Mouse (Mus musculus) layer of hippocampus, postnatal 25 days (tissue): Measurements from ENCODE around the gene Npas3. TPM values are rescaled to one million over a fixed set of nuclear protein-coding genes. Genes with fewer than 3 reads are reported as not detected.

Source experiments
- DNase-seq, 2 experiments: peaks; one replicate each; pipeline ENCODE4 v3.0.0; 2022; ENCODE audit warnings: mixed read lengths in 2 of 2, low spot score in 1 of 2; ENCODE audit errors: extremely low spot score in 1 of 2
- total RNA-seq, 2 experiments: library from RNA; stranded (reverse); gene quantifications; 2 replicates each; pipeline ENCODE4 v1.2.3; 2021

Gene Npas3
- total RNA-seq, 2 experiments from 2014 or later = 26.4 to 37.1 TPM

DNA sequence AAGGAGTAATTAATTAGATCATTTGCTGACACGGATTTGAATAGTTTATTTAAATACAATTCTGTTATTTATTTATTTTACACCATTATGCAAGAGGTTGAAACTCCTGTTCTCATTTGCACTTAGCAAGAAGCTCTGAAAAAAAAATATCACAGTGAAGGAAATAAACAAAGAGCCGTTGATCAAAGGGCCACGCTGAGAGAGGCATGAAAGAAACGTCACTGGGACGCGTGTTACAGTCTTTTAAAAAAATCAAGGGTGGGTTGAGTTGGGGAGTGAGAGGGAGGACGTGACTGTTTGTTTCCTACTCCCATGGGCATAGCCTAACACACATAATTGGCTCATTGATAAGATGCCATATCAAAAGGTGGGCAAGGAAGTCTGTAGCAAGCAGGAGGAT is 505.8 kb downstream of the Npas3 start:
- no peak for DNase-seq

DNA sequence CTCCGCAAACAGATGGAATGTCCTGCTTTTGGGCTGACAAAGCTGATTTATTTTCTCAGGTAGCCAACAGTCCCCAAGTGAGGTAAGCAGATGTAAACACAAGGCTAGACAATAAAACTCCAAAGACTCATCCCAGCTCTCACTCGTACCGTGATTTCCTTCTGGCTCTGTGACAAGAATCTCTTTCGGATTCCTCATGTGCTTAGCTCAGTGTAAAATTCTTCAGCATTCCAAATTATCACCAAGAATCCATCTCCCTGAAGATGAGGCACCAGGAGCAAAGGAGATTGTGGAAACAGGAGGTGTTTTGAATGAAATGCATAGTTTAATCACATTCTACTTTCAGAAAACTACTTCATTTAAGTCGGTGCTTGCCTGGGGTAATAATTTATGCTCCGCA is 509.2 kb downstream of the Npas3 start:
- no peak for DNase-seq

DNA sequence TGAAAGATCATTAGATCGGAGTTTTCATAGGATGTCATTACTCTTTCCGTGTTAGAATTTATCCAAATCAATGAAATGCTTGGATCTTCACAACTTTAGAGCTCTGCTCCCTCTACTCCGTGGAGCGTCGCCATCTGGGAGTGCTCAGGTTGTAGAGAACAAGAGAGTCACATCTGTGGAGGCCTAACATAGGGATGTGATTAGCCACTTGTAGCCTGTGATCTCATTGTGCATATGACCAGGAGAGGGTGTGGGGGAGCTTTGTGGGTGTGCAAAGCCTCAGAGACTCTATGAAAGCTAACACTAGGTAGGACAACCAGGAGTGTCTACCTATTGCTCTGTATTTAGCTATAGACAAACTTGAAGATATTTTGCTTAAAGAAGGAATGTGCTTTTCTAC is 509.9 kb downstream of the Npas3 start:
- DNase-seq = no peak

DNA sequence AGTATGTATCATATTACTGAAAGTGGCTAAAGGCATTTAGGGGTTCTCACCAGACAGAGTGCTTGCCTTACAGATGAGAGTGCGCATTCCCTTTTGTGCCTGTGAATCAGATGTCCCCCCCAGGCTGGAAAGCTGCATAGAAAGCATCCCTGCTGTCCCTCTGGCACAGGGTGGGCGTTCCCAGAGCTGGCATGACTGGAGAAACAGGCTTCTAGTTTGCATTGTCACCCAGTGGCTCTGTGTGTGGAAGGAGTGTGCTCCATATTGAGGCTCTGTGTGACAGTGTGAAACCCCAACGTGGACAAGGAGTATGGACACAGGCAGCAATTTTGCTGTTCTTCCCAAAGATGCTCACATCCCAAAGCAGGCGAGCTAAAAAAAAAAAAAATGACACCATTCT is 515.7 kb downstream of the Npas3 start:
- no peak for DNase-seq

DNA sequence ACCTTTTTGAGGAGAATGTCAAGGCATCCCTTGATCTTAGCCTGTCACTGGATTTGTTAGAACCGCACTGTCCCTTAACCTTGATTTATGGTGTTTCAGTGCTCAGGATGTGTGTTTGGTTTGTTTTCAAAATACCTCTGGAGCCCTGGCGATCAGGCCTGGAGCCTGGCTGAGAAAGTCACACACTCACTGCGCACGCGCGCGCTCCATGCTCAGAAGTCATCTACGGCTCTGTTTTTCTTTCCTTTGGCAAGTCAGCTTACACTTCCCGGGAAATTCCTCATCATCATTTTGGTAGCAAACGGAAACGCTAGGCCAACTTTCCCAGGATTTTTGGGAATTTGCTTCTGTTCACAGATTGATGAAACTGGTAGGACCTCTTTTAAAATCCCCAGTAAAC is 519.9 kb downstream of the Npas3 start:
- no peak for DNase-seq

DNA sequence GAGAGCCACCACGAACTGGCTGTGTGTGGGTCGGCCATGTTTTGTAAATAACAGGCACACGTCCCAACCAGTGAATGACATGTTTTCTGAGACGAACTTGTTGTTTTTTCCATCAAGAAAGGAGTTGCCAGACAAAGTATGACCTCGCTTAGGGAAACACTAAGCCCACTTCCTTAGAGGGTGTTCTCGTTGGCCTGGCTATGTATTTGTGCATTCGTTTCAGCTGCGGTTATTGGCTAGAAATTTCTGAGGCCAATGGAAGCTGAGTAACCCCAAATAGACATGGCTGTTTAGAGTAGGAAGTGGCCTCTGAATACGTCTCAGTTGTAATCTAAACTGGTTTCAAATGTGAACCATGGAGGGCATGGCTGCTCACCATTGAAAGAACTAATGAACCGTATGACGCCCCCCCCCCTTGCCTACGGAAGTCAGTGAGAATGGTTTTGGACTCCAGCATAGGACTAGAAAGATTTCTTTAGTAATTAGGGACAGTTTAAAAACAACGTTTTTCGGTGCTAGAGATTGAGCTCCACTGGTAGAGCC is 523.0 kb downstream of the Npas3 start:
- DNase-seq = no peak

DNA sequence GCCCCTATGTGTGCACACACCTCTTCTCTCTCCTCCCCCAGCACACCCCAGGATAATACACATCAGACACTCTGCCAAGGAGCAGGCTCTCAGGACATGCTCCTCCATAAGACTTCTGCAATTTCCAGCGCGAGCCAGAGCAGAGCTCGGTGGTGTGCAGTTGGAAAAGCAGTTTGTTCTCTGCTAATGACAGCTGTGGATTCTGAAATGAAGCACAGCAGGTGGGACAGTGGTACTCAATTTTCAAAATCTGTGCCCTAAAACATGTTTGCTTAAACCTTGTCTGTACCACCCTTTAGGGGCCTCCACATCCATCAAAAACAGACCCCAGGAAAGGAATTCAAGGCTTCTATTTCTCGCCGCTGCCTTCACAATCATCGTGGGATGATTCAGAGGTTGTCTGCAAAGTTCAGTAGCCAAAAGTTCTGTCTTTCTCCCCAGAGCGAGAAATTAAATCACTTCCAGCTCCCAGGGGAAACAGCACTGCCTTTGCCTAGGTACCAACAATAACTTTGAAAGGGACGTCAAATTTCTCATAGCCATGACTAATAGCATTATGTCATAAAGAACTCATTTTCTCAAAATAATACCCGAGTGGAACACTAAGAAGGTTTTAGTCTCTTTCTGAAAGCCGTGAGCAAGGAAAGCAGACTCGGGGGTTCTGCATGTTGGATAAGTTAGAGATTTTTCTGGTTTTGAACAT is 533.5 kb downstream of the Npas3 start:
- no peak for DNase-seq

DNA sequence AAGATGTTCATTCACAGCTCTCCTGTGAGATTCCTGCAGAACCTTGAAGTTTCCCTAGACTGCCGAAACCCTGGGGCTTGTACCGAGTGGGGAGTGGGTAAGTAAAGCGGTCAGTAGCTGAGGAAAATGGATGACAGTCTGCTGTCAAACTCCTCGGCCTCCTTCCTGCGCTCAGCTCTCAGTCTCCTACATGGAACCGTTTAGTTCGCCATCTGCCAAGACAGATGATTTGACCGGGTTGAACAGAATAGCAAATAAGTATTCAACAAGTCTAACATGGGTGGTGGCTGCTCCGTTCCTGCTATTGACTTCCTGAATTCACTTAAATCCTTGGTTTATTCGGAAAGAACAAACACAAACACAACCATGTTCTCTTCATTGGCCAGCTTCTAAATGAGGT is 541.0 kb downstream of the Npas3 start:
- DNase-seq = no peak

DNA sequence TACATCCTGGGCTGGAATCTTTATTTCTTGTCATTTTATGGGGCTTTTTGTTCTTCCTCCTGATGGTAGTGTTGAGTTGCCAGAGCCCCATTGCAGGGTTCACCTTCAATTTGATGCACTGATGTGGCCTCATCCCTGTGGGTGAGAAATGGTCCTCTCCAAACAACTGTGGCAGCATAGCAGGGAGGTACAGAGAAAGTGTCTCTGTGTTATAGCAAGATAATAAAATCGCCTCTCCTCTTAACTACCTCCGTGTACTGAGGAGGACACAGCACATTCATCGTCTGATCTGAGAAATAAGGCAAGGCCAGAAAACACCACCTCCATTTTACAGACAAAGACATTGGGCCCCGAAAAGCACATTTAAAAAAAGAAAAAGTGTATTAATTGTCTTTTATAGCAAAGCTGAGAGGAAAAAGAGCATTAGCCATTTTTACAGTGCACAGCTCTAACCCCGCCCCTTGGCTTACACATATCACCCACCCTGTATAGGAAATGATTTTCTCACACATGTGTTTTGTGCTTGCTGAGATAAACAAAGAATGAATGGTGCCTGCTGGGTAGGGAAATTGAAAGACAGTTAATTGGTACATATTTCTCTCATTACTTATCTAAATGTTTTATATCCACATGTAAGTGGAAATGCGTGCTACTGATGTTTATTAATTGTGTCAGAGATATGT is 546.4 kb downstream of the Npas3 start:
- no peak for DNase-seq

DNA sequence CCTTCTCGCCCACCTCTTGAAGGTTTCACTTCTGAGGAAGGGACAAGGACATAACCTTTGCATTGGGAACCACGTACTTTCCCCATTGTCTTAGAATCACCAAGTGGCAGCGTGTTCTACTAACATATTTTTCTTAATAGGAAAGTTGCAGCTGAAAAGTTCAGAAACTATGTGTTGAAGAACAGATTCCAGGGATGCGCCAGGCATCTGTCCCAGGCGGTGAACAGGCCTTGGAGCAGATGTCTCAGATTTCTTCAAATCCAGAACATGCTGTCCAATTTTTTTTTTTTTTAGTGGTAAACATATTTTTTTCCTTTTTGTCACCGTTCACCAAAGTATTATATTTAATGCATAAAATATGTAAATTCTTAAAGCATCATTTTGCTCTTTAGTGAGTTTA is 553.4 kb downstream of the Npas3 start:
- peak in 1 of 2 experiments; percentile 41 for DNase-seq

DNA sequence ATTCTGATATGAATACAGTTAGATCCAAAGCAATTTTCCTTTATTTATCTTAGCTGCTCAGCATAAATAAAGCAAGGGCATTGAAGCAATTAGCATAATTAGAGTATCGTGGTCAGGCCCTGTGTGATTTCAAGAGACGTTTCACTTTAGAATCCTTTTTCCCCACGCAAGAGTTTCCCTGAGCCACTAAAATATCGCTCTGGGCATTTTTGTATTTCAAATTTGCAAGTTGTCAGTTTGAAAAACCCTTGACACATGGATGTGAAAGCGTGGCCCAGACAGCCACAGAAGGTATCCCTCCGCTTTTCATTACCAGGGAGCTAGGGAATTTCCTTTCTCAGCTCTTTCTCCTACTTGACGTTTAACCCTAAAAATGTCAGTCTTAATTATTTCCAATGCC is 553.9 kb downstream of the Npas3 start:
- DNase-seq = no peak

DNA sequence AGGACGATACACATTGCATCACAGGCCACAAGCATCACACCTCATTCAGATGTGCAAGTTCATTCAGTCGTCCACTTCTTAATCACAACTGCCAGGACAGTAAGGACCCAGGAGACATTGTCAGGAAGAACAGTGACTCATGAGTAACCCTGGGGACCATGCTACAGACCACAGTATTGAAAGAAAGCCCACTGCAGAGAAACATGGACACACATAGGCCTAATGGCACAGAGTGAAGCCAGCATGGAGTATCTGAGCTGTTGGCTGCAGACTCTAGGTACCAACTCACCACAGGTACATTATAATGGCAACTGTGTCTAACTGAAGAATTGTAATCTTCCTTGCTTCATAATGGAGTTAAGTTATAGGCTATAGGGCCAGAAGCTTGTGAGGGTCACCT is 561.6 kb downstream of the Npas3 start:
- no peak for DNase-seq

DNA sequence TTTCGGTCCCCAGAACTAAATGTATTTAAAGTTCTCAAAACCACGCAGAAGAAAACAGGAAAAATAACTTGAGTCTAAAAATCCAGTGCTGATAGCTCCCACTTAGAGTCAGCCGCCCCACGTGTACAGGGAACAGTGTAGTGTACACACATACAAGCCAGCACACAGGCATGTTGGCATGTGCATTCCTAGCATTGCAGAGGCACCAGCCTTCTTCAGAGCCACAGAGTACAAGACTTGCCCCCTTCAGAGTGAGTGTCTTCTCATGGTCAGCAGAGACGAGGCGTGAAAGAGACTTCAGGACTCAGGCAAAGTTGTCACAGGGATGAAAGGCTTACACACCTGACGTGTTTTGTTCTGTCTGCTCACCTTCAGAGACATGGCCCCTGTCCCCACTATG is 565.8 kb downstream of the Npas3 start:
- DNase-seq = no peak

DNA sequence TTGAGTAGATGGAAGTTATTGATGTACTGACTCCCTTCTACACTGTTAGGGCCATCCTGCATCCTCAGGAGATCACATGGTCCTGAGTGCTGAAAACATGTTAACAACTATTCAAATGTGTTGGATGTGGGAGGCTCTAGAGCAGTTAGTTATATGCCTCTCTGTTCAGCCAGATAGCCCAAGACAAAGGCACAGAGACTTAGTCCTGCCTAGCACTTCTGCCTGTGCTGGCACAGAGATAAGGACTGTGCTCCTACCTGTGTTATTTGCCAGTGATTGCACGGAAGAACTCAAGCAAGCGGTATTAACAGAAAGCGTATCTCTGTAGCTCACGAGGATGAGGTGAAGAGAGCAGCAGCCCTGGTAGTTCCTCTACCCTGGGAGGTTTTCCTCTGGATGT is 571.5 kb downstream of the Npas3 start:
- no peak for DNase-seq

DNA sequence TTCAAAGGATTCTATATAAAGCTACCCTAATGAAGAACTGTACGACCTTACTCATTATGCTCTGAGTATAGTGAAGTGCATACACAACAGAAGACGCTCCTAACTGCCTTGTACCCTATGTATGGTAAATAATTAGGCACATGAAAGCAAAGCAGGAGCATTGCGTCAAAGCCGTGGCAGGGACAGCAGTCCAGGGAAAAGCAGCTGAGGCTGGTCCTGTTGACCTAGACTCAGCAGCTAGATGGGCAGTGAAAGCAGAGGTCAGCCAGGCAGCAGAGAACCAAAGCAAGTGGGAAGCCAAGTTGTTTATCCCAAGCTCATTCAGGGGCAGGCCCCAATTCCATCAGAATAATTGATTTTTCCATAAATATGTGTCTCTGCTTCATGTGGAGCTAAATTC is 574.4 kb downstream of the Npas3 start:
- no peak for DNase-seq

DNA sequence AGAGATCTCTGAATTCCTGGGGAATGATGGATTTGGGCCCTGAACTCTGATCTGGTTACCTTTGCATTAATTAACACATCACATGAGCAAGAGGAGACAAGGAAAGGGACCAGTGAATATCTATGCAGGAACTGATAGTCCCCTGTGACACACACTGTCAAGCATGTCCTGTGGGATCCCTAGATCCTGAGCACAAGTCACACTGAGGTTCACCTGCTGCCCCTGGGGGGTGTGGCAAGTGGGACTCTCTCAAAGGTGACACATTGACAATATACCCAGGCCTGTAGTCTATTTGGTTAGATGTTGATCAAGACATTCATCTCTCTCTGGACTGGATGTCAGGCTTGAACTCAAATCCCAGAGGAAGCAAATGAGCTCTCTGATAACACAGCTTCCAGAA is 576.8 kb downstream of the Npas3 start:
- no peak for DNase-seq

DNA sequence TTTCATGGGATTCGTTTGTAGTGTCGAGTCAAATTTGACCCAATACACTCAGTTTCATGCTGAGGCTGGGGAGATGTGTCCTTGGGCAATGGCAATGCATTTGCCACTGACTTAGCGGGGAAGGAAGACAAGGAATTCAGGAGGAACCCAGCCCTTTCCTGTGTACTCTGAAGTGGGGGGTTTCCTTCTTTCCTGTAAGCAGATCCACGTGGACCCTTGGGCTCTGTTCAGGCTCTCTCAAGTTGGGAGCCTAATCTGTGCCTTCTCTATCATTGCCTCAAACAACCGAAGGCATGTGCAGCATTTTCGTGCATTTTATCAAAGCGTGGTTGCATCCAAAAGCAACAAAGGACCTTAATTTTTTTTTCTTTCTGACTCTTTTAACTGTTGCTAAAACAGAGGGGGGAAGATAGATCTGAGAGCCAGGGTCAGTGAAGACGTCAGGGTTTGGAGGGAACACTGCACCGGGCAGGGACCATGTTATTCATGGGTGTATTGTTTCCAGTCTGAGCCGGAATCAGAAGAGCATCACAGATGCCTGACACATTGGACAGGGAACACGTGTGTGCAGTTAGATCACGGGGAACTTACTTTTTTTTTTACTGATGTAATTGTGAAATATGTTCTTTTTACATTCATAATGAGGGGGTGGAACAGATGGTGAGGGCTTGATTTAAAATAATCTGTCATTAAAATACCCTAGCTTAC is 577.6 kb downstream of the Npas3 start:
- DNase-seq = no peak

DNA sequence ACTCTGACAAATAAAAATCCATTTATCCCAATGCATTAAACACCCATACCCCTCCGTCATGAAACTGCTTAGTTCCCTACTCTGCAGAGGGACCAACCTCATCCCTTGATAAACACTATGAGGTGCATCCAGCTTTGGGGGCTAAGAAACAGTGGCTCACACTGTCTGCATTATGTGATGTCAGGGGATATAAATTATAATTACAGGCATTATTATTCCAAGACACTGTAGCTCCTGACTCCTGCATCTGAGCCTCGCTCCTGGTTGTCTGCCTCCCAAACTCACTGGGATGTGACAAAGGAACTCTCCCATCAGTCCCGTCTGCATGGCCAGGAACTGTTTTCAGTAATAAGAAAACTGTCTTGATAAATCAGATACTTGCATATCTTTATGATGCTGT is 578.3 kb downstream of the Npas3 start:
- DNase-seq = no peak

DNA sequence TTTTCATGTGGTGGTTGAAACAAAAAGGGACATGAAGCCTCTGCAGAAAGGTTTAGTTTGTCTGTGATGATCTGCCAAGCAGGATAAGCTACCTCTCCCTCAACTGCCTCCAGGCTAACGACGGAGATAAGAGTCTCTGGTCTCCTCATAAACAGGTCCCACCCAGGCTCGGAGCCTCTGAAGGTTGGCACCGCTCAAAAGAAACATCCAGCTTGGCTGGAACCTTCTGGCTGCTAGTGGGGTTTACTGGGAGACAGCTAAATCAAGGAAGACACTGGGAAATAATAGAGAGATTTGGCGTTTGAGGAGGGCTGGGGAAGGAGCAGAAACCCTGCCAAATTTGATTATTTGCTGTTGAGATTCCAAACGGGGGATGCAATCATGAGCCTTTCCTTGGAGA is 584.1 kb downstream of the Npas3 start:
- no peak for DNase-seq

DNA sequence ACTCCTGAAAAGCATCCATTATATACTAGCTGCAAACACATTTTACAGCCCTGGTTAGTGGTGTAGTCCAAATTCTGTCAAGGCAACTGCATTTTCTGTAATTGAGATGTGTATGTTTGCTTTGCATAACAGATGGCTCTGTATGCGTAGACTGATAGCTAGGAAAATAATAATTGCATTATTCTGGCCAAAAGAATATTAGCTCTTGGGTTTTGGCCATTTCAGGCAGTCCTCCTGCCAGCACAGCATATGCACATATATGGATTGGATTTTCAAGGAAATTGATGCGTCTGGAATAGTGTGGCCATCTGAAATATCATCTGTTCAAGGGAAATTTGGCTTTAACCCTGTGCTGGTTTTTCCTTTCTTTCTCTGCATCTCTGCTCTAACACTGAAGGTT is 584.9 kb downstream of the Npas3 start:
- no peak for DNase-seq

DNA sequence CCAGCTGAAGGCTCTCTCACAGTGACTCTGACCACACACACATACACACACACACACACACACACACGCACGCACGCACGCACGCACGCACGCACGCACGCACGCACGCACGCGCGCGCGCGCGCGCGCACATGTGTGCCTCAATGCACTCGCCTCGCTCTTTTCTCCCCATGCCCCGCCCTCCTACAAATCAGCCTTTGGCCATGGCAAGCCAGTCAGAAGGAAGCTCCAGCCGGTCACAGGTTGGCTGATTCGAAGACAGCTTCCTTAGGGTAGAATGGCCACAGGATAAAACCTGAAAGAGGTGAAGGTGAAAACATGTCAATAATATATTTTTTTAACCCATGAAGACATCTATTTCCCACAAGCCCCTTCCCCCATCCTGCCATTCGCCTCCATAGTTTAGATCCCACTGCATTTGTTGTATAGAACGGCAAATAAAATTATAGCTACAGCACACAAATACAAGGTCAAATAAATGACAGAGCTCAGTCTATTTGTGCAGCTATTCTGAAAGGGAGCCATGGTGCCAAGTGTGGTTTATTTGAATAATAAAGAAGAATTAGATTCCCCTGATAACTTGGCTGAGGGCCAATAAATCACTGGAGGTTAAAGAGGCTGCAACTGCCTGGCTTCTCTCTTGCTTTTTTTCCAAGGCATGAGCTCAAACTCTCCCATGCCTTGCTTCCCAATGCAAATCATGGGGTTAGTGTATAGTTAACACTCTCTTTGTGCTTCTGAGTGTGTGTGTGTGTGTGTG is 587.7 kb downstream of the Npas3 start:
- DNase-seq = no peak
